Comparison of ENCODE assay signal across 23 mouse cellular contexts in the genomic region with DNA sequence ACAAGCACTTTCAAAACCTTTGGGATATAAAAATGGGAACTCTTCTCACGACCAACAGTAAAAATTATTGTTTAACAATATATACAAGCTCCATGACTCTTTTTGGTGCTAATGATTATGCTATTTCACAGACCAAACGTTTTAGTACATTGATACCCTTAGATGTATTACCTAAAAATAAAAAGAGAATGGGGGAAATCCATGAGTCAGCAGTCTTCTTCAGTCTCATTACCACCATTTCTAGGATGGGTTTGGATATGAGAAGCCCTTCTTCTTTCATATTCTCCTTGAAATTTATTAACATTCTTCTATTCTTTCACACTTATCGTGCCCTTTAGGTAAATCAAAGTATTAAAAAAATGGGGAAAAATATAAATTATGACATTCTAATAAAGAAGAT.
"Had no signal": no experiment of that assay in that cellular context is flagged by ENCODE, and none has a peak within 500 bp of the region (broad histone marks: within the 10 kb centered on the region; RNA-seq: fewer than 3 reads in every experiment).

No protein-coding gene starts in this region.

- H3K4me1 ChIP-seq: embryonic facial prominence, embryonic 10.5 days; embryonic facial prominence, embryonic 12.5 days; embryonic facial prominence, embryonic 13.5 days; embryonic facial prominence, embryonic 15.5 days; forebrain, embryonic 10.5 days; forebrain, embryonic 12.5 days; forebrain, embryonic 13.5 days; forebrain, embryonic 15.5 days; heart, embryonic 10.5 days had no signal

- H3K9me3 ChIP-seq: embryonic facial prominence, embryonic 10.5 days; embryonic facial prominence, embryonic 12.5 days; embryonic facial prominence, embryonic 13.5 days; embryonic facial prominence, embryonic 15.5 days; forebrain, embryonic 10.5 days; forebrain, embryonic 12.5 days; forebrain, embryonic 13.5 days; forebrain, embryonic 15.5 days; heart, embryonic 10.5 days had no signal

- H3K27ac ChIP-seq: embryonic facial prominence, embryonic 10.5 days; embryonic facial prominence, embryonic 12.5 days; embryonic facial prominence, embryonic 13.5 days; embryonic facial prominence, embryonic 15.5 days; forebrain, embryonic 10.5 days; forebrain, embryonic 12.5 days; forebrain, embryonic 13.5 days; forebrain, embryonic 15.5 days; gastrocnemius, adult 2 months; heart, adult 2 months; heart, embryonic 10.5 days had no signal

- H3K27me3 ChIP-seq: embryonic facial prominence, embryonic 12.5 days; embryonic facial prominence, embryonic 13.5 days; embryonic facial prominence, embryonic 15.5 days; forebrain, embryonic 12.5 days; forebrain, embryonic 13.5 days; forebrain, embryonic 15.5 days had no signal

- H3K9ac ChIP-seq: embryonic facial prominence, embryonic 12.5 days; embryonic facial prominence, embryonic 13.5 days; embryonic facial prominence, embryonic 15.5 days; forebrain, embryonic 12.5 days; forebrain, embryonic 13.5 days; forebrain, embryonic 15.5 days; forebrain, postnatal 0 days had no signal

- H3K4me3 ChIP-seq: embryonic facial prominence, embryonic 10.5 days; embryonic facial prominence, embryonic 12.5 days; embryonic facial prominence, embryonic 13.5 days; embryonic facial prominence, embryonic 15.5 days; erythroblast, embryonic 14.5 days; forebrain, embryonic 10.5 days; forebrain, embryonic 12.5 days; forebrain, embryonic 13.5 days; forebrain, embryonic 15.5 days; gastrocnemius, adult 2 months; heart, adult 2 months; heart, embryonic 10.5 days had no signal

- DNase-seq: cerebellum, adult 9-11 months; cerebellum, postnatal 36 days; embryo, embryonic 11 days; forebrain, postnatal 0 days; gastrocnemius, adult 2 months; gastrocnemius, postnatal 10 days; gastrocnemius, postnatal 14 days; gastrocnemius, postnatal 25 days; gastrocnemius, postnatal 36 days; heart, adult 11 months; heart, adult 18-20 months; heart, adult 2 months had no signal

- H3K4me2 ChIP-seq: embryonic facial prominence, embryonic 12.5 days; embryonic facial prominence, embryonic 13.5 days; embryonic facial prominence, embryonic 15.5 days; forebrain, embryonic 12.5 days; forebrain, embryonic 13.5 days; forebrain, embryonic 15.5 days; heart, embryonic 11.5 days had no signal

- H3K36me3 ChIP-seq: heart, embryonic 10.5 days had no signal
